Mouse (Mus musculus) hindbrain, embryonic 13.5 days (tissue): ENCODE data around the gene Sys1. TPM values are rescaled to one million over a fixed set of nuclear protein-coding genes. Genes with fewer than 3 reads are reported as not detected.

Experiments
- ATAC-seq: fragments of 200-750 bp; cut with Nextera tagmentation; 2 replicates; pipeline ENCODE4 v1.8.0; 2017; ENCODE audit warnings: moderate TSS enrichment; ENCODE audit not compliant: low FRiP score
- H3K27ac ChIP-seq: fragments of 300-500 bp; sonication (generic); 2 replicates; pipeline ENCODE4 v1.5.1; 2015; ENCODE audit warnings: inconsistent platforms, mild to moderate bottlenecking, moderate library complexity
- H3K27me3 ChIP-seq: fragments of 300-500 bp; sonication (generic); 2 replicates; pipeline ENCODE4 v1.6.1; 2015; ENCODE audit warnings: mild to moderate bottlenecking, inconsistent platforms
- H3K36me3 ChIP-seq: fragments of 300-500 bp; sonication (generic); 2 replicates; pipeline ENCODE4 v1.6.1; 2015; ENCODE audit warnings: mild to moderate bottlenecking, inconsistent platforms
- H3K4me1 ChIP-seq: fragments of 300-500 bp; sonication (generic); replicated peaks from 2 replicates; pipeline ENCODE4 v1.6.1; 2015; ENCODE audit warnings: inconsistent platforms
- H3K4me2 ChIP-seq: fragments of 300-500 bp; sonication (generic); 2 replicates; pipeline ENCODE4 v1.6.1; 2015; ENCODE audit warnings: inconsistent platforms, mild to moderate bottlenecking, moderate library complexity
- H3K4me3 ChIP-seq: fragments of 300-500 bp; sonication (generic); 2 replicates; pipeline ENCODE4 v1.5.1; 2015; ENCODE audit warnings: mild to moderate bottlenecking, inconsistent platforms
- H3K9ac ChIP-seq: fragments of 300-500 bp; sonication (generic); 2 replicates; pipeline ENCODE4 v1.6.1; 2015; ENCODE audit warnings: mild to moderate bottlenecking, inconsistent platforms
- H3K9me3 ChIP-seq: fragments of 300-500 bp; sonication (generic); 2 replicates; pipeline ENCODE4 v1.6.1; 2016; ENCODE audit warnings: inconsistent platforms
- WGBS: fragments of 180-500 bp; shearing (Covaris S2); methylation state at CpG from one replicate; pipeline ENCODE4 v1.1.7; 2015; 5-methylcytosine and 5-hydroxymethylcytosine counted together
- polyA plus RNA-seq: library from polyadenylated mRNA; unstranded; fragments of >200 nt; fragmentation: Nextera tagmentation; extraction: Ambion mirVana; gene quantifications from 2 replicates; pipeline ENCODE4 v1.2.1, GENCODE M21; 2015

Gene Sys1
- polyA plus RNA-seq, 1 experiment from 2014 or later, result 85.3 TPM

GRCm38 (mm10) chr2:164514916-164515315, 58.2 kb downstream of the Sys1 start:
- H3K9me3 ChIP-seq, result no peaks in the 10 kb centered on the region
- no peak overlapping the region for H3K9ac ChIP-seq
- H3K4me2 ChIP-seq, result no peak overlapping the region
- 83% methylated on average over 3 of the region's 3 CpGs for WGBS
- no peak overlapping the region for H3K4me3 ChIP-seq
- H3K27ac ChIP-seq, result no peak overlapping the region
- H3K4me1 ChIP-seq, result no peaks in the 10 kb centered on the region
- H3K27me3 ChIP-seq, result no peaks in the 10 kb centered on the region
- no peak for ATAC-seq
- H3K36me3 ChIP-seq, result no peaks in the 10 kb centered on the region

DNA sequence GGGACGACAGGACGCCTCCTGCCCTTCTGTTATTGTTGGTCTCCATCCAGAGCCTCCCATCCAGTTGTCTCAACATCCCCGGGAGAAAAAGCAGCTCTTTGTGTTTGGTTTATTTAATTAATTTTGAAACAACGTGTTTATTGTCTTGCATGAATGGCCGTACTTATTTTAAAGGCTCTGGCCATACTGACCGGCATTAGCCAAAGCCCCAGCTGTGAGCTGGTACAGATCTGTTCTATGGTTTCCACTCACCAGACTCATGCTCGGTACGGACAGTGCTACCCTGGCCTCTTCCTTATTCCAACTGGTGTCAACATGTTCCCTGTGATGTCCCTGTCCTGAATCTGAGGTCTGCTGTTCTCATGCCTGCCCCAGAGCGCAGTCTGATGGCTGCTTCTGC, 59.1 kb downstream of the Sys1 start:
- Histone ChIP-seq H3K4me1 (no peaks in the 10 kb centered on the region), H3K9me3 (no peaks in the 10 kb centered on the region), H3K9ac (no peak overlapping the region), H3K27me3 (no peaks in the 10 kb centered on the region; the same call in 1 of the 2 replicates), H3K36me3 (no peaks in the 10 kb centered on the region), H3K4me2 (no peak overlapping the region), H3K27ac (no peak overlapping the region), H3K4me3 (no peak overlapping the region)
- no peak for ATAC-seq
- WGBS, result 79% methylated on average over 9 of the region's 9 CpGs

- Histone ChIP-seq H3K9me3 (no peaks in the 10 kb centered on the region), H3K9ac (no peak overlapping the region), H3K4me3 (no peak overlapping the region), H3K36me3 (no peaks in the 10 kb centered on the region), H3K27me3 (no peaks in the 10 kb centered on the region; the same call in 1 of the 2 replicates), H3K27ac (no peak overlapping the region), H3K4me1 (0 out of 2 replicates have a peak, but pooled peaks cover 1% of the 10 kb centered on the region), H3K4me2 (no peak overlapping the region)
- no peak for ATAC-seq
- 90% methylated on average over 11 of the region's 11 CpGs for WGBS
Observed at GRCm38 (mm10) chr2:164516592-164516991, 59.8 kb downstream of the Sys1 start.

- H3K27ac ChIP-seq, result no peak overlapping the region
- peaks cover 4% of the 10 kb centered on the region for H3K27me3 ChIP-seq
- no peaks in the 10 kb centered on the region for H3K9me3 ChIP-seq
- no peak for ATAC-seq
- H3K4me3 ChIP-seq, result no peak overlapping the region
- no peak overlapping the region for H3K4me2 ChIP-seq
- H3K4me1 ChIP-seq, result peaks cover 9% of the 10 kb centered on the region; the same call in 1 of the 2 replicates
- H3K9ac ChIP-seq, result no peak overlapping the region
- no peaks in the 10 kb centered on the region for H3K36me3 ChIP-seq
- WGBS, result 33% methylated on average over 10 of the region's 10 CpGs
Observed at GRCm38 (mm10) chr2:164517485-164518221, 60.9 kb downstream of the Sys1 start.

DNA sequence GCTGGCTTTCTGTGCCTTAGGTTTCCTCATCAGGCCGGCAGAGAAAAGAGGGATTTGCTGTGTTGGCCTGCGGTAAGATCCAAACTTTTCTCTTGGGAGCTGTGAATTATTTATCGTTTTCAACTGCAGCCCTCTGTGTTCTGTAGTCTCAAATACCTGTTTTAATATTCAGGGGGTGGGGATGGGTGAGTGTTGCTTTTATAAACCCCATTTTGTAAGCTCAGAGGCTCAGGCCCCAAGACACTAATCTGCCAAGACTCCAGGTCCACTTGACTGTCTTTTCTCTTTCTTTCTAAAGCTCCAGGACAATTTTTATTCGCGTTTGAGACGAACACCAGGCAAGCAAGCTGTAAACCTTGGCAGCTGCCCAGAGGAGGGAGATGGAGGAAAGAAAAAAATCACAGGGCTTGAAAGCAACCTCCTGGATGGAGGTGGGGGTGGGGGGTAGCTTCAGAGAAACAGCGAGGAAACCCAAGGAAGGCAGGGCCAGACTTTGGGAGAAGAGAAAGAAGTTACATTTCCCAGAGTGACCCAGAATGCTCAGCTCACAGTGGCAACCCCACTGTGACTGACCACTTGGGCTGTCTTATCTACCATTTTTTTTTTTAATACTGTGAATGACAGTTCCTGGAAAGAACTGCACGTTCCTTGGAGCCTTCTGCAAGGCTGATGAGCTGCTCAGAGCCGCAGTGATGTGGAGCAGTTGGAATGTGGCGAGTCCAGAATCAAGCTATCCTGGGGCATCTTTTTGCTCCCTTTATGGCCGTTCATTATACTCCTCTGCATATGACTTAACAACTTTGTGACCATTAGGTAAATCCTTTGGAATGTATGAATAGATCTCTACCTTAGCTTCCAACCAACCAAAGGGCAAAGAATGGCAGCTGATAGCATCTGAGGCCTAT, 61.8 kb downstream of the Sys1 start:
- Histone ChIP-seq H3K36me3 (no peaks in the 10 kb centered on the region), H3K4me1 (peaks cover 9% of the 10 kb centered on the region; the same call in 1 of the 2 replicates), H3K27ac (no peak overlapping the region), H3K27me3 (peaks cover 4% of the 10 kb centered on the region), H3K4me3 (no peak overlapping the region), H3K9ac (no peak overlapping the region), H3K9me3 (no peaks in the 10 kb centered on the region), H3K4me2 (no peak overlapping the region)
- no peak for ATAC-seq
- WGBS, result 60% methylated on average over 11 of the region's 11 CpGs

DNA sequence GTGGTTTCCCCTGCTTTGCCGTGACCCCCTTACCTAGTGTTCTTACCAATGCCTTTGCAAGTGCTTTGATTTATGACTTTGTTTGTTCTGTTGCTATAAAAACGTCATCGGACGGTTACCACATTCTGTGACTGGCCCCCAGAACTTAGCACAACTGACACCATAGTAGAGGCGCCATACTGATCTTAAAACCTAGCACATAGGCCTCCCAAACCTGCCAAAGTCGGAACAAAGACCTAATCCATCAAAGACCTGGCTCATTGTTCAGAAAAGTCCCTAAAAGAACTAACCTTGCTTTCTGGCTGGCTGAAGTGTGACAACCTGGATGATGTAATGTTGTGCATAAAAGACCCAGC, 62.4 kb downstream of the Sys1 start:
- Histone ChIP-seq H3K9me3 (no peaks in the 10 kb centered on the region), H3K4me1 (peaks cover 9% of the 10 kb centered on the region; the same call in 1 of the 2 replicates), H3K4me2 (no peak overlapping the region), H3K9ac (no peak overlapping the region), H3K36me3 (no peaks in the 10 kb centered on the region), H3K27me3 (peaks cover 4% of the 10 kb centered on the region), H3K4me3 (no peak overlapping the region), H3K27ac (no peak overlapping the region)
- ATAC-seq, result no peak
- WGBS, result 73% methylated on average over 6 of the region's 6 CpGs

- WGBS, result 15% methylated on average over 3 of the region's 3 CpGs
- peaks cover 9% of the 10 kb centered on the region; the same call in 1 of the 2 replicates for H3K4me1 ChIP-seq
- H3K9ac ChIP-seq, result no peak overlapping the region
- H3K27ac ChIP-seq, result no peak overlapping the region
- H3K4me2 ChIP-seq, result no peak overlapping the region
- H3K9me3 ChIP-seq, result no peaks in the 10 kb centered on the region
- H3K4me3 ChIP-seq, result no peak overlapping the region
- no peaks in the 10 kb centered on the region for H3K36me3 ChIP-seq
- no peak for ATAC-seq
- peaks cover 4% of the 10 kb centered on the region for H3K27me3 ChIP-seq
Observed at GRCm38 (mm10) chr2:164520782-164521181, 64.0 kb downstream of the Sys1 start.

GRCm38 (mm10) chr2:164521841-164522240, 65.1 kb downstream of the Sys1 start:
- Histone ChIP-seq H3K4me1 (peaks cover 9% of the 10 kb centered on the region; the same call in 1 of the 2 replicates), H3K36me3 (no peaks in the 10 kb centered on the region), H3K4me3 (no peak overlapping the region), H3K4me2 (no peak overlapping the region), H3K9ac (no peak overlapping the region), H3K27ac (no peak overlapping the region), H3K9me3 (0 out of 2 replicates have a peak, but pooled peaks cover 6% of the 10 kb centered on the region), H3K27me3 (peaks cover 4% of the 10 kb centered on the region)
- 11% methylated on average over 11 of the region's 11 CpGs for WGBS
- no peak for ATAC-seq

DNA sequence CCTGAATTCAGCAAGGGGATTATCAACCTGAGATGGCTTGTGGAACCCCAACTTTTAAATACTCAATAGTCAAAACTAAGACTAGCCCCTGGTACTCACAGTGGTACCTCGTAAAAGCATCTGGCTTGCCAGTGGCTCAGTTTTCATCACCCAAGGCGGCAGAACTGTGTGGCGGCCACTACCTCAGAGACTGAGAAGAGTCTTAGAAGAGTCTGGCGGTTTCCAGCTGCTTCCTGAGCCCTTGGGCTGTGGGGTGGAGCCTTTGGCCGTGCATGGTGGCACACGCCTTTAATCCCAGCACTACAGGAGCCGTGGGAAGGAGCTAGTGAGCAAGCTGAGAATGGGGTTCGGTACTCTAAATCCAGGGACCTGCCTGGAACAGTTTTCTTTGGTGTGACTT, 65.5 kb downstream of the Sys1 start:
- Histone ChIP-seq H3K4me1 (peaks cover 9% of the 10 kb centered on the region; the same call in 1 of the 2 replicates), H3K36me3 (no peaks in the 10 kb centered on the region), H3K27me3 (peaks cover 4% of the 10 kb centered on the region), H3K27ac (no peak overlapping the region), H3K9ac (no peak overlapping the region), H3K9me3 (0 out of 2 replicates have a peak, but pooled peaks cover 8% of the 10 kb centered on the region), H3K4me2 (no peak overlapping the region), H3K4me3 (no peak overlapping the region)
- 38% methylated on average over 8 of the region's 8 CpGs for WGBS
- no peak for ATAC-seq

- Histone ChIP-seq H3K9ac (no peak overlapping the region), H3K4me2 (no peak overlapping the region), H3K36me3 (no peaks in the 10 kb centered on the region), H3K9me3 (0 out of 2 replicates have a peak, but pooled peaks cover 8% of the 10 kb centered on the region), H3K27ac (no peak overlapping the region), H3K4me3 (no peak overlapping the region), H3K4me1 (peaks cover 9% of the 10 kb centered on the region; the same call in 1 of the 2 replicates), H3K27me3 (peaks cover 4% of the 10 kb centered on the region)
- no peak for ATAC-seq
- 84% methylated on average over 10 of the region's 10 CpGs for WGBS
Observed at GRCm38 (mm10) chr2:164523301-164523773, 66.6 kb downstream of the Sys1 start.

DNA sequence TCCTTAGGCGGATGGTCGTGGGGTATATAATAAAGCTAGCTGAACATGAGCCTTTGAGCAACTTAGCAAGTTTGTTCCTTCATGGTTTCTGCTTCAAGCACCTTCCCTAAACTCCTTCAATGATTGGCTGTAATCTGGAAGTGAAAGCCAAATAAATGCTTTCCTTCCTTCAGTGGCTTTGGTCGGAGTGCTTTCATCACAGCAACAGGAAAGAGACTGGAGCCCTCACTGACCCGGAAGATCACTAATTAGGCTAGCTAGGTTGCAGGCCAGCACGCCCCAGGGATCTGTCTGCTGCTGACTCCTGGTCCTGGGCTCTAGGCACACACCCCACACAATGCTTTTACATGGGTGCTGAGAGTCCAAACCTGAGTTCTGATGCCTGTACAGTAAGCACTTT, 71.8 kb downstream of the Sys1 start:
- H3K4me3 ChIP-seq, result no peak overlapping the region
- no peaks in the 10 kb centered on the region for H3K36me3 ChIP-seq
- H3K27me3 ChIP-seq, result no peaks in the 10 kb centered on the region
- H3K9ac ChIP-seq, result no peak overlapping the region
- ATAC-seq, result no peak
- H3K9me3 ChIP-seq, result 0 out of 2 replicates have a peak, but pooled peaks cover 8% of the 10 kb centered on the region
- no peak overlapping the region for H3K27ac ChIP-seq
- H3K4me1 ChIP-seq, result no peaks in the 10 kb centered on the region
- 80% methylated on average over 5 of the region's 5 CpGs for WGBS
- H3K4me2 ChIP-seq, result no peak overlapping the region
